Mouse (Mus musculus) neural tube, embryonic 15.5 days (tissue): Measurements from ENCODE around the gene Psen2. TPM values are rescaled to one million over a fixed set of nuclear protein-coding genes. Genes with fewer than 3 reads are reported as not detected.

Source experiments
- ATAC-seq: fragments of 200-750 bp; cut with Nextera tagmentation; 2 replicates; pipeline ENCODE4 v1.8.0; 2017; ENCODE audit warnings: mild to moderate bottlenecking, moderate TSS enrichment, moderate library complexity; ENCODE audit not compliant: low FRiP score
- H3K27ac ChIP-seq: fragments of 300-500 bp; sonication (generic); replicated peaks from 2 replicates; pipeline ENCODE4 v1.5.1; 2015; ENCODE audit warnings: mild to moderate bottlenecking, inconsistent platforms
- H3K27me3 ChIP-seq: fragments of 300-500 bp; sonication (generic); replicated peaks from 2 replicates; pipeline ENCODE4 v1.6.1; 2015; ENCODE audit warnings: inconsistent platforms
- H3K36me3 ChIP-seq: fragments of 300-500 bp; sonication (generic); 2 replicates; pipeline ENCODE4 v1.6.1; 2015; ENCODE audit warnings: inconsistent platforms
- H3K4me1 ChIP-seq: fragments of 300-500 bp; sonication (generic); 2 replicates; pipeline ENCODE4 v1.6.1; 2015; ENCODE audit warnings: inconsistent platforms
- H3K4me2 ChIP-seq: fragments of 300-500 bp; sonication (generic); 2 replicates; pipeline ENCODE4 v1.6.1; 2015; ENCODE audit warnings: inconsistent platforms, mild to moderate bottlenecking, moderate library complexity
- H3K4me3 ChIP-seq: fragments of 300-500 bp; sonication (generic); replicated peaks from 2 replicates; pipeline ENCODE4 v1.5.1; 2015; ENCODE audit warnings: mild to moderate bottlenecking, inconsistent platforms
- H3K9ac ChIP-seq: fragments of 300-500 bp; sonication (generic); replicated peaks from 2 replicates; pipeline ENCODE4 v1.6.1; 2015; ENCODE audit warnings: mild to moderate bottlenecking, inconsistent platforms
- H3K9me3 ChIP-seq: fragments of 300-500 bp; sonication (generic); replicated peaks from 2 replicates; pipeline ENCODE4 v1.6.1; 2016; ENCODE audit warnings: inconsistent platforms
- WGBS: fragments of 180-500 bp; shearing (Covaris S2); methylation state at CpG from one replicate; pipeline ENCODE4 v1.1.7; 2015; ENCODE audit warnings: mixed read lengths; 5-methylcytosine and 5-hydroxymethylcytosine counted together
- polyA plus RNA-seq: library from polyadenylated mRNA; unstranded; fragments of >200 nt; fragmentation: Nextera tagmentation; extraction: Ambion mirVana; gene quantifications from 2 replicates; pipeline ENCODE4 v1.2.1, GENCODE M21; 2015

Gene Psen2
- polyA plus RNA-seq, 1 experiment from 2014 or later = 16.8 TPM

- Histone ChIP-seq H3K9ac (peak overlapping the region; percentile 91), H3K36me3 (no peaks in the 10 kb centered on the region)
Observed at GRCm38 (mm10) chr1:180256138-180256674, 7.0 kb downstream of the Psen2 start.

GRCm38 (mm10) chr1:180255294-180256117 is 7.7 kb downstream of the Psen2 start:
- H3K9ac ChIP-seq = peak overlapping the region; percentile 91
- no peaks in the 10 kb centered on the region for H3K27me3 ChIP-seq
- peak overlapping the region; percentile 83 for H3K27ac ChIP-seq
- H3K4me3 ChIP-seq = peak overlapping the region; percentile 91
- WGBS = 2% methylated on average over 33 of the region's 33 CpGs
- peak; percentile 60 for ATAC-seq
- no peaks in the 10 kb centered on the region for H3K9me3 ChIP-seq
- H3K4me1 ChIP-seq = peaks cover 21% of the 10 kb centered on the region
- H3K4me2 ChIP-seq = peak overlapping the region; percentile 98
- no peaks in the 10 kb centered on the region for H3K36me3 ChIP-seq

More at GRCm38 (mm10) chr1:180256138-180256674, 7.0 kb downstream of the Psen2 start:
- Histone ChIP-seq H3K27ac (peak overlapping the region; percentile 83), H3K4me3 (peak overlapping the region; percentile 91), H3K4me1 (peaks cover 21% of the 10 kb centered on the region), H3K27me3 (no peaks in the 10 kb centered on the region), H3K9me3 (no peaks in the 10 kb centered on the region), H3K4me2 (peak overlapping the region; percentile 98)
- under 1% methylated on average over 38 of the region's 39 CpGs for WGBS
- peak; percentile 94 for ATAC-seq

- H3K9ac ChIP-seq = no peak overlapping the region
- no peak for ATAC-seq
- 0 out of 2 replicates have a peak overlapping the region, but pooled peaks have one; percentile 98 for H3K4me2 ChIP-seq
- no peaks in the 10 kb centered on the region for H3K9me3 ChIP-seq
- H3K4me3 ChIP-seq = no peak overlapping the region
- WGBS = 87% methylated on average over 5 of the region's 5 CpGs
- no peak overlapping the region for H3K27ac ChIP-seq
- no peaks in the 10 kb centered on the region for H3K27me3 ChIP-seq
- H3K36me3 ChIP-seq = no peaks in the 10 kb centered on the region
- peaks cover 33% of the 10 kb centered on the region for H3K4me1 ChIP-seq
Observed at GRCm38 (mm10) chr1:180254316-180254715, 8.9 kb downstream of the Psen2 start.

- Histone ChIP-seq H3K9ac (no peak overlapping the region), H3K27ac (no peak overlapping the region), H3K27me3 (no peaks in the 10 kb centered on the region), H3K4me2 (no peak overlapping the region), H3K4me1 (peaks cover 33% of the 10 kb centered on the region), H3K9me3 (no peaks in the 10 kb centered on the region), H3K4me3 (no peak overlapping the region), H3K36me3 (no peaks in the 10 kb centered on the region)
- no peak for ATAC-seq
- 88% methylated on average over 11 of the region's 11 CpGs for WGBS
Observed at GRCm38 (mm10) chr1:180252656-180253190, 10.5 kb downstream of the Psen2 start.

GRCm38 (mm10) chr1:180251176-180252048 is 11.8 kb downstream of the Psen2 start:
- WGBS = 49% methylated on average over 10 of the region's 10 CpGs
- H3K9ac ChIP-seq = no peak overlapping the region
- ATAC-seq = no peak
- no peaks in the 10 kb centered on the region for H3K27me3 ChIP-seq
- no peak overlapping the region for H3K27ac ChIP-seq
- H3K9me3 ChIP-seq = no peaks in the 10 kb centered on the region
- H3K36me3 ChIP-seq = no peaks in the 10 kb centered on the region
- H3K4me1 ChIP-seq = peaks cover 26% of the 10 kb centered on the region
- H3K4me2 ChIP-seq = no peak overlapping the region
- no peak overlapping the region for H3K4me3 ChIP-seq

GRCm38 (mm10) chr1:180250441-180250830 is 12.8 kb downstream of the Psen2 start:
- Histone ChIP-seq H3K4me2 (peak overlapping the region; percentile 43; the same call in 1 of the 2 replicates), H3K27ac (no peak overlapping the region), H3K27me3 (no peaks in the 10 kb centered on the region), H3K36me3 (no peaks in the 10 kb centered on the region), H3K9ac (0 out of 2 replicates have a peak overlapping the region, but pooled peaks have one; percentile 10), H3K4me1 (peaks cover 23% of the 10 kb centered on the region), H3K4me3 (no peak overlapping the region), H3K9me3 (no peaks in the 10 kb centered on the region)
- 71% methylated on average over 8 of the region's 8 CpGs for WGBS
- 0 out of 2 replicates have a peak, but pooled peaks have one; percentile 4 for ATAC-seq

GRCm38 (mm10) chr1:180249666-180250440 is 13.4 kb downstream of the Psen2 start:
- WGBS = 13% methylated on average over 20 of the region's 20 CpGs
- Histone ChIP-seq H3K4me3 (no peak overlapping the region), H3K4me1 (peaks cover 17% of the 10 kb centered on the region), H3K9me3 (no peaks in the 10 kb centered on the region), H3K36me3 (no peaks in the 10 kb centered on the region), H3K27me3 (no peaks in the 10 kb centered on the region), H3K4me2 (peak overlapping the region; percentile 43), H3K9ac (peak overlapping the region; percentile 10; the same call in 1 of the 2 replicates), H3K27ac (no peak overlapping the region)
- peak; percentile 67 for ATAC-seq

GRCm38 (mm10) chr1:180248593-180249146 is 14.6 kb downstream of the Psen2 start:
- H3K36me3 ChIP-seq = no peaks in the 10 kb centered on the region
- no peak overlapping the region for H3K4me2 ChIP-seq
- no peak for ATAC-seq
- no peak overlapping the region for H3K4me3 ChIP-seq
- WGBS = 93% methylated on average over 7 of the region's 7 CpGs
- no peaks in the 10 kb centered on the region for H3K9me3 ChIP-seq
- H3K27ac ChIP-seq = no peak overlapping the region
- no peak overlapping the region for H3K9ac ChIP-seq
- peaks cover 12% of the 10 kb centered on the region for H3K4me1 ChIP-seq
- no peaks in the 10 kb centered on the region for H3K27me3 ChIP-seq

- H3K4me2 ChIP-seq = no peak overlapping the region
- no peaks in the 10 kb centered on the region for H3K9me3 ChIP-seq
- WGBS = 91% methylated on average over 7 of the region's 7 CpGs
- ATAC-seq = no peak
- H3K4me1 ChIP-seq = peaks cover 12% of the 10 kb centered on the region
- no peak overlapping the region for H3K4me3 ChIP-seq
- no peak overlapping the region for H3K9ac ChIP-seq
- H3K27me3 ChIP-seq = no peaks in the 10 kb centered on the region
- H3K36me3 ChIP-seq = no peaks in the 10 kb centered on the region
- H3K27ac ChIP-seq = no peak overlapping the region
Observed at GRCm38 (mm10) chr1:180247901-180248300, 15.3 kb downstream of the Psen2 start.

- Histone ChIP-seq H3K9me3 (no peaks in the 10 kb centered on the region), H3K4me3 (no peak overlapping the region), H3K27me3 (no peaks in the 10 kb centered on the region), H3K36me3 (no peaks in the 10 kb centered on the region), H3K4me1 (peaks cover 12% of the 10 kb centered on the region), H3K27ac (no peak overlapping the region), H3K9ac (no peak overlapping the region), H3K4me2 (no peak overlapping the region)
- 85% methylated on average over 13 of the region's 13 CpGs for WGBS
- ATAC-seq = no peak
Observed at GRCm38 (mm10) chr1:180245741-180246507, 17.3 kb downstream of the Psen2 start.
